Mouse (Mus musculus) cerebellum, adult 2 months (tissue): Measurements from ENCODE around the gene Lgals8.

Source experiments
- CTCF ChIP-seq: fragments of 200-500 bp; IDR thresholded peaks from 2 replicates; pipeline ENCODE4 v1.5.1; 2011; ENCODE audit warnings: low read depth, mild to moderate bottlenecking, control low read depth, low read length, moderate library complexity, borderline replicate concordance; ENCODE audit not compliant: insufficient read depth
- POLR2A ChIP-seq: fragments of 200-500 bp; IDR thresholded peaks from 2 replicates; pipeline ENCODE4 v1.6.1; 2011; ENCODE audit warnings: low read length, control low read depth, borderline replicate concordance; ENCODE audit not compliant: insufficient read depth

GRCm38 (mm10) chr13:12475239-12475638 is 10.5 kb upstream of the Lgals8 start:
- TF ChIP-seq POLR2A, result no peak
- no peak for TF ChIP-seq CTCF
